Mouse (Mus musculus): ENCODE results near the gene Inca1. TPM values are rescaled to one million over a fixed set of nuclear protein-coding genes. Genes with fewer than 3 reads are reported as not detected.

Gene Inca1
- total RNA-seq (2023) = under 1 TPM; 0.47 to 0.53 TPM

DNA sequence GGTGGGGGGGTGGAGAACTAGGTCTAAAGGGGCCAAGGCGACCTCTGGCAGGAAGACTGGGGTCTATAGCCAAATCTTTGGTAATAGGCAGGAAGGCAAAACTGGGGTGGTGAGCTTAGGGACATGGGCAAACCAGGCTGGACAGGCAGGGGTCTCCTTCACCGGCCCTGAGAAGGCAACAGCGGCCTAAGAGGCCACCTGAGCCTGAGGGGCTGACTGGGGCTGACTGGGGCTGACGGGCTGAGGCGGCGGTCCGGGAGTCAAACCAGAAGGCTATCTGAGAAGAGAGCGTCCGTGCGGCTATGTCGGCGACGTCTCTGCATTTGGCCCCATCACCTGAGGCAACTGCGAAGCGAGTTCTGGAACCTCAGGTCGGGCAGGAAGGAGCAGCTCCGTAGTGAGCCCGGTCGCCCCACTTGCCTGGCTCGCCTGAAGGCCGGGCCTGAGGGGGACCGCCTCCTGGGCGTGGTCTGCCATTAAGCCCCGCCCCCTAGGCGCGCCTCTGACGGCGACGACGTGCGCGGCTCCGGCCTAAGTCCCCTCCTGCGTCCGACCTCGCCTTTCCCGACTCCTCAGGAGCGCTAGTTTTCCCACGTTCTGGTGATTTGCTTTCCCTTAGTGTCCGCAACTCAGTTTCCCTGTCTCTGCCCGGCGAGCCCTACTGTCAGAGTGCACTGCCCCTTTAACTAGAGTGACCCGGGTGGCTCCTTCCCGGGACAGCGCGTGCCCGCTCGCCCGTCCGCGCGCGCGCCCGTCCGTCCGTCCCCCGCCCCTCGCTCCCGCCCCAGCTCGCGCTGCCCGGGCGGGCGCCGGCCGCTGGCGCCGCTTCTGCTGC lies at the start of gene Inca1, which contains the start of gene Kif1c:
TSS of gene Inca1 (minus strand) at position 434 of the 835 bp plus-strand sequence.
TSS of gene Kif1c (plus strand) at position 827 of the 835 bp plus-strand sequence.

GRCm38 (mm10) chr11:70687601-70688199 lies 12.3 kb downstream of the Inca1 start, which contains the start of gene Camta2:
Gene Camta2, minus strand, starts transcription at chr11:70688105.

DNA sequence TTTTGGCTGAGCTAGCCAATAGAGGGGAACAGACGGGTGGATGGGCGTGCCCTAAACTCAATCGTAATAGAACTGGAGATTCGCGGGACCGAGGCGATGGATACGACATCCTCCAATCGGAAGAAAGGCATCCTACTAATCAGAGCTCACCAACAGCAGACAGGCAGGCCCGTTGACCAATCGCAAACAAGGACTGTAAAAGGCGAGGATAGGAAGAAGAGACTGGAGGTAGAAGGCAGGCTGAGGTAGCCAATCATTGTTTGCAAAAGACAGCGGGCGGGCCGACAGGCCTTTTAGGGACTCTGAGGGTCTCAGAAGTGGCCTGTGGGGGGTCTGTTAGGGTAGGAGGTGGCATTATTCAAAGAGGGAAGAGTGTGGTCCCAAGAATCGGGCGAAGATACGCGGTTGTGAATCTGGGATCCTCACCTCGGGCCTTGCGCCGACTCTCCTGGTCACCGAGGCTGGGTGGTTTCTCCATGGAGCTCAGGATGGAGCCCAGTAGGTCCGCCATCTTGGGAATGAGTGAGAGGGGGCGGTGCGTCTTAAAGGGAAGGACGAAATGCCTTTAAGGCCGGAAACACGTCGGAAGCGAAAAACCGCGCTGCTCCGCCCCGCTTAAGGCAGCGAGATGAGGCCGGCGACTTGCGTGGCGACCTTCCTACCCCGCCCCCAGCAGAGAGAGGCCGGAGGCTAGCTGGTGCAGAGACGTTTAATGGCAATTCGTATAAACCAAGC lies 31.0 kb downstream of the Inca1 start, which contains the start of gene Spag7:
TSS of gene Spag7 (minus strand) at position 646 of the 735 bp plus-strand sequence.

DNA sequence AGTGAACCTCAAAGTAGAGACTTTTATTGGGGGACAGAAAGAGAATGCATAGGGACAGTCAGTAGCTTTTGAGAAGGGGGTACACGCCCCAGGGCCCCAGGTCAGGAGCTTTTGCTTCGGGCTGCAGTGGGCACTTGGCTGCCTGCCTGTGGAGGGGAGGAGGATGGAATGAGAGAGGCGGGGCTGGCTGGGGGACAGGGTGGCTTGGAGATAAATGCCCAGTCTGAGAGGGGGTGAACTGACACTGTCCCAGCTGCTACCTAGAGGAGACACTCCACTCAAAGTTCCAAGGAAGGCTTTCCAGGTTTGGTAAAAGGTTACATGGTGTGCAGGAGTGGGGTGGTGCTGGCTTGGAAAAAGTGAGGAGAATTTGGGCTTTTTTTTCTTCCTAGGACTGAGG lies 43.0 kb downstream of the Inca1 start, which contains the start of gene Eno3:
TSS of gene Eno3 (plus strand) at position 239 of the 400 bp plus-strand sequence.

DNA sequence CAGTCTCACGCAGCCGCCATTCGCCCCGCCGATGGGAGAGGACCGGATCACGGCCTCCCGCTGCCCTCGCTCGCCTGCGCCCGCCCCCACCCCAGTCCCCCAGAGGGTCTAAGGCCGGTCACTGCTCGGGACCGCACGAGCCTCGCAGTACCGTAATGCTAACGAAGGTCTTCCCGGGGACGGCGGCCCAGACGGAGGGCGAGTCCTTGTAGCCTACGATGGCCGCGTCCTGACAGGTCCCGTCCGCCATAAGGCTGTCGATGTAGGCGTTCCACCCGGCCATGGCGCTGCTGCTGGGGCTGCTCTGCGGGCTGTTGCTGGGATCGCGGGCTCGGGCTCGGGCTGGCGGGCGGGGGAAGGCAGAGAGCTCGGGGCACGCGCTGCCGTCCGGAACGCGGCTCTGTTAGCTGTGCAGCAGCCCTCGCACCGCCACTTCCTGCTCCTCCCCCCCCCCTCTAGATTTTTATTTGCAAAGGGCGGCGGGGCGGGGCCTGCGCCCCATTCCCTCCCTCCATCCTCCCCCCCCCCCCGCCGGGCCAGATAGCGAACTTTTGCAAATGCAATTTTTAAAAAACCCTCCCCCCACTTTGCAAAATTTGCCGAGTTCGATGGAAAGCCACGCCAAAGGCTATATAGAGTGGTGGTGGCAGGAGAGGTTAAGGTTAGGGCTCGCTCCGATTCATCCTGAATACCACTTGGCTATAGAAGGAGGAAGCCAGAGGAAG lies 45.6 kb downstream of the Inca1 start, which contains the start of gene Pfn1:
TSS of gene Pfn1 (minus strand) at position 447 of the 725 bp plus-strand sequence.

GRCm38 (mm10) chr11:70646691-70647650 lies 53.0 kb downstream of the Inca1 start, which contains the start of the genes Rnf167 and Slc25a11:
Gene Rnf167, plus strand, starts transcription at chr11:70647235.
Gene Slc25a11, minus strand, starts transcription at chr11:70647479.

GRCm38 (mm10) chr11:70638714-70639278 lies 61.2 kb downstream of the Inca1 start, which contains the start of gene Gp1ba:
Gene Gp1ba, plus strand, starts transcription at chr11:70639122.

Other genes with a start within 250 kb of the Inca1 start
- gene Med11, start 248.2 kb downstream of the Inca1 start, total RNA-seq (2023) = 10 to 100 TPM; 40.1 to 41.8 TPM
- 1 to 10 TPM in 1 of 2 experiments, under 1 TPM in 1; 0.71 to 1.6 TPM for gene Zmynd15, start 240.7 kb downstream of the Inca1 start, total RNA-seq (2023)
- gene Cxcl16, start 240.2 kb downstream of the Inca1 start, total RNA-seq (2023) = under 1 TPM in 1 of 2 experiments, not detected in 1; 0.76 TPM
- gene Tm4sf5, start 194.9 kb downstream of the Inca1 start, total RNA-seq (2023) = not detected
- not detected for gene Vmo1, start 185.5 kb downstream of the Inca1 start, total RNA-seq (2023)
- not detected for gene Gltpd2, start 181.0 kb downstream of the Inca1 start, total RNA-seq (2023)
- 100 to 1,000 TPM; 130 to 135 TPM for gene Psmb6, start 174.8 kb downstream of the Inca1 start, total RNA-seq (2023)
- not detected for gene Gm40193, start 167.2 kb downstream of the Inca1 start, total RNA-seq (2023)
- gene Pld2, start 160.1 kb downstream of the Inca1 start, total RNA-seq (2023) = 1 to 10 TPM; 4.8 to 5.4 TPM
- gene Mink1, start 137.3 kb downstream of the Inca1 start, total RNA-seq (2023) = 100 to 1,000 TPM; 172 to 178 TPM
- 1 to 10 TPM; 2.6 to 3.3 TPM for gene 4930544D05Rik, start 84.3 kb downstream of the Inca1 start, total RNA-seq (2023)
- 1 to 10 TPM; 3.3 to 4.4 TPM for gene Chrne, start 80.9 kb downstream of the Inca1 start, total RNA-seq (2023)
- not detected for gene Gp1ba, start 61.0 kb downstream of the Inca1 start, total RNA-seq (2023)
- gene Rnf167, start 52.9 kb downstream of the Inca1 start, total RNA-seq (2023) = 100 to 1,000 TPM; 234 to 250 TPM
- gene Slc25a11, start 52.7 kb downstream of the Inca1 start, total RNA-seq (2023) = 10 to 100 TPM; 64.3 to 67.8 TPM
- 1,000 to 10,000 TPM; 1,694 to 1,755 TPM for gene Pfn1, start 45.5 kb downstream of the Inca1 start, total RNA-seq (2023)
- gene Eno3, start 43.0 kb downstream of the Inca1 start, total RNA-seq (2023) = 10 to 100 TPM; 30.7 to 31.4 TPM
- 10 to 100 TPM; 32.6 to 35.8 TPM for gene Spag7, start 30.7 kb downstream of the Inca1 start, total RNA-seq (2023)
- gene Camta2, start 12.1 kb downstream of the Inca1 start, total RNA-seq (2023) = 10 to 100 TPM; 43.9 to 48.0 TPM
- gene Kif1c, start 393 bp upstream of the Inca1 start, total RNA-seq (2023) = 10 to 100 TPM; 29.5 to 33.2 TPM
- 1 to 10 TPM; 3.3 to 4.7 TPM for gene Zfp3, start 64.1 kb upstream of the Inca1 start, total RNA-seq (2023)
- gene Scimp, start 112.4 kb upstream of the Inca1 start, total RNA-seq (2023) = not detected
- 10 to 100 TPM; 37.8 to 41.6 TPM for gene Rabep1, start 144.6 kb upstream of the Inca1 start, total RNA-seq (2023)

All from T-cell, adult 66 days (primary cell).